Mouse (Mus musculus): ENCODE measurements around the gene Mecom.

- no peak for TF ChIP-seq POLR2A (IDR thresholded peaks at IDR 0.05; ENCODE audit: insufficient read length, low read depth)
- no peak for TF ChIP-seq TCF12 (IDR thresholded peaks at IDR 0.05; ENCODE audit: insufficient read depth, poor library complexity, severe bottlenecking)
- TF ChIP-seq CEBPB (IDR thresholded peaks at IDR 0.05; ENCODE audit: insufficient read depth, poor library complexity, severe bottlenecking) = no peak
- no peak for TF ChIP-seq USF1 (IDR thresholded peaks at IDR 0.05; ENCODE audit: low read depth)
- TF ChIP-seq SRF (IDR thresholded peaks at IDR 0.05; ENCODE audit: control insufficient read depth, insufficient read length, low read depth) = no peak
- no peak for TF ChIP-seq MAX (IDR thresholded peaks at IDR 0.05; ENCODE audit: low read depth)
- TF ChIP-seq E2F4 (IDR thresholded peaks at IDR 0.05; ENCODE audit: insufficient read depth) = no peak
- no peak for TF ChIP-seq MYOD1 (IDR thresholded peaks at IDR 0.05; ENCODE audit: control insufficient read depth in 1 of 3, insufficient read length in 2 of 3, low read depth in 2 of 3)
Observed at GRCm38 (mm10) chr3:30349279-30349678, 198.5 kb downstream of the Mecom start.
